Mouse (Mus musculus) ES-E14 (cell line): ENCODE results near the gene Cdc25a.

ENCODE experiments used
- CHD2 ChIP-seq: IDR thresholded peaks from 2 replicates; pipeline ENCODE4 v1.6.1; 2014; ENCODE audit warnings: mild to moderate bottlenecking, low read depth, low read length, inconsistent platforms
- HCFC1 ChIP-seq: IDR thresholded peaks from 2 replicates; pipeline ENCODE4 v1.6.1; 2012; ENCODE audit warnings: low read length, inconsistent platforms, borderline replicate concordance; ENCODE audit not compliant: insufficient read depth
- MAFK ChIP-seq: IDR thresholded peaks from 2 replicates; pipeline ENCODE4 v1.6.1; 2014; ENCODE audit warnings: mild to moderate bottlenecking, low read depth, low read length, inconsistent platforms; ENCODE audit not compliant: insufficient read depth
- ZNF384 ChIP-seq: IDR thresholded peaks from 2 replicates; pipeline ENCODE4 v1.6.1; 2012; ENCODE audit warnings: low read depth, low read length, inconsistent platforms

- TF ChIP-seq CHD2 (no peak), ZNF384 (no peak), MAFK (no peak), HCFC1 (no peak)
Observed at GRCm38 (mm10) chr9:109877666-109878065, 2.3 kb downstream of the Cdc25a start.
